Mouse (Mus musculus) cerebellum, postnatal 36 days (tissue): Measurements from ENCODE around the gene Hnrnpf.

Experiments used
- DNase-seq, 2 experiments: peaks; one replicate each; pipeline ENCODE4 v3.0.0; 2021 to 2022; ENCODE audit warnings: mixed read lengths in 2 of 2

The Hnrnpf gene

GRCm38 (mm10) chr6:117892386-117892785 lies 7.7 kb upstream of the Hnrnpf start:
- DNase-seq = no peak

GRCm38 (mm10) chr6:117893435-117893834 lies 6.7 kb upstream of the Hnrnpf start:
- no peak for DNase-seq

- no peak for DNase-seq
Observed at GRCm38 (mm10) chr6:117897800-117898199, 2.3 kb upstream of the Hnrnpf start.

- DNase-seq = no peak
Observed at GRCm38 (mm10) chr6:117901510-117902402, 1.6 kb downstream of the Hnrnpf start.

DNA sequence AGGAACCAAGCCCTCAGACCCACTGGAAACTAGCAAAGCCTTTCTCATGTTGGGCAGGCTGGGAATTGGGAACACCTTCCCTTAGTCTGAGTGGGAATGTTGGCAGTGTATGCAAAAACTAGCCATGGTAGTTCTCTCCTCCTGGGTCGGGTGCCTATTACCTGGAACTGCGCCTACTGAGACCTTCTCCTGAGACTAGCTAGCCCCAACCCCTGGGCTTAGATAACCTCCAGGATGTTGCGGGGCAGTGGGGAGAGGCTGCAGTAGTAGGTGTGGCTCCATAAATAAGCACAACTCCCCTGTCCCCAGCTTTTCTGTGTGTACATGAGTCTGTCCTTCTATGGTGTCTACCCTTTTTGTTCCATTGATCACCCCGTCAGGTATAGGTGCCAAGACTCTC lies 2.4 kb downstream of the Hnrnpf start:
- no peak for DNase-seq

DNA sequence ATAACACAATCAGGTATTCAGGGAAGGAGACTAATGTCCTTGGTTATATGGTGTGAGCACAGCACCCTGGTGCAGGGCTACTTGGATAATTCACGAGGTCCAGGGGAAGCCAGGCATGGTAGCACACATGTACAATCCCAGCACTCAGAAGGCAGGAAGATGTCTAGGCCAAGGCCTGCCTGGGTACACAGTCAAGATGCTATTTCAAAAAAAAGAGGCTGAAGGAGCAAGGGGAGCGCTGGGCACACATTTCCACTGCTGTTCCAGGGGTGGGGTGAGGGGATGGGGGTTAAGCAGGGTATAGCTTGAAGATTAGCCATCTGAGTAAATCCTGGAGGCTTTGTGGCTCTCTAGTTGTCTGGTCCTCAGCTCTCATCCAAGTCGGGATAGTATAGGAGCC lies 3.7 kb downstream of the Hnrnpf start:
- no peak for DNase-seq

DNA sequence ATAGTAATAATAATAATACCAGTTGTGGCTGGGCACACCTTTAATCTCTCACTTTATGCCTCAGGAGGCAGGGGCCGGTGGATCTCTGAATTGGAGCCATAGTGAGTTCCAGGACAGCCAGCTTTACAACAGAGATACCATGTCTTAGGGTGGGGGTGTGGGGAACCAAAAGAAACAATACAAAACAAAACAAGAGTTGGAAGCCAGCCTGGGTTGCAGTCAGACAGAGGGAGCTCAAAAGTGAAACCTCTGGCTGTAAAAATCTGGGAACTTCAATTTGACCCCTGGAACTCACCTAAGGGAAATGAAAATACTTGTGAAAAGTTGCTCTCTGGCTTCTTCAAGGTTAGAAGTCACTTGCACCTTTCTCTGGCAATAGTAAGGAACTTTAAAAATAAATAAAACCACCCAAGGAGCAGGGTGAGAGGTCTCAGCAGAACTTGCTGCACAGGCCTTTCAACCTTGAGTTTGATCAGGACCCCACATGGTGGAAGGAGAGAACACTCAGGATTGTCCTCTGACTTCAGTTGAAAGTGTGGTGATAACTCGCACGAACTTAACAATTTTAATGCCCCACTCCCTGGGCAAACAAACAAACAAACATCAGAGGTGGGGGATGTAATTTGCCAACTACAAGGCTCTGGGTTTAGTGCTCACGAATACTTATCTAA lies 5.3 kb downstream of the Hnrnpf start:
- DNase-seq = no peak

DNA sequence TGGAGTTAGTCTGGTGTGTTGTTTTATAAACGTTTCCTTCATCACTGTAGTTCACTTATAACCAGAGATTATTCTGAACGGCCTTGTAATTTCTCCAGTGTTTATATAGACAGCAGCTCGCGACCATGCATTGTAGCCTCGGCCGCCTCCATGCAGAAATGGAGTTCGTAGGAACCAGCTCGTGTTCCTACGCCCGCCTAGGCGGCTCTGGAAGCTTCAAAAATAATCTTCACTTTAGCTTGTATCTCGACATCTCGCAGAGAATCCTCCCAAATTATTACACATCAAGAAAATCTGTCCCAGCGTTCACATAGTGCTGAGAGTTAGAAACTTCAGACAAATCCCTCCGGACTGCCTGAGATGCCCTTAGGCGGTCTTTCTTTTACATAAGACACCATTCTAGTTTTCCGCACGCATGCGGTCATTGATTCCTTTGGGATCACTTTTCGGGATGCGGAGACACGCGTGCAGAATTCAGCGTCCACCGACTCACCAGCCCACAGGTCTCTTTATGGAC lies 5.9 kb downstream of the Hnrnpf start:
- DNase-seq = peak; percentile 41 to 72

GRCm38 (mm10) chr6:117906590-117907271 lies 6.6 kb downstream of the Hnrnpf start:
- peak; percentile 94 to 96 for DNase-seq

DNA sequence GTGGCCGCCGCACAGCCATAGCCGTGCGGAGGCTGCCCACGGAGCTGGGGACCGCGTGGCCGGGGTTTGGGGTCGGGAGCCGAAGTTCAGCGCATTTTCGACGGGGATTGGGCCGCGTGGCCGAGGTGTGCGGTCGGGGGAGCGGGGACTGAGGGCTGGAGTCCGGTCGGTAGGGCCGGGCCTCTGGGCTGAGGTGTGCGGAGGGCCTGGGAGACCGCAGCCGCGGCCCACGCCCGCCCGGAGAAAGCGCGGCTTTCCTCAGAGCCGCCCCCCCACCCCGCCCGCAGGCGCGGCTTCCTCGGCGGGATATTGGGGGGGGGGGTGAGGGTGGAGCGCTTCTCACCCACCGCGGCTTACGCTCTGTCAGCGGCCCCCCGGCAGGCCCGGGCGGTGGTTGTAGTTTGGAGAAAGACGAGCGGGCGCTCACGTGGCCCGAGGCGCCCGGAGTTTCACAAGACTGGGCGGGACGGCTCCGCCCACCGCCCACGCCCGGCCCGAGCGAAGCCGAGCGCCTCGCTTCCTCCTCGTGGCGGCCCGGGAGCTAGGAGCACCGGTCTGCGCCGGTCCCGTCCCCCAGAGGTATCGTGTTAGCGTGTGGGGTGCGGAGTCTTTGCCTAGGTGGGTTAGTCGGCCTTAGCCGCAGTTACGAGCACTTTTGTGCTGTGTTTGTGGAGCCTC lies 7.3 kb downstream of the Hnrnpf start:
- DNase-seq = peak; percentile 38 to 57

- peak; percentile 14 to 20 for DNase-seq
Observed at GRCm38 (mm10) chr6:117907979-117908355, 7.8 kb downstream of the Hnrnpf start.

GRCm38 (mm10) chr6:117908424-117908900 lies 8.3 kb downstream of the Hnrnpf start:
- no peak for DNase-seq

DNA sequence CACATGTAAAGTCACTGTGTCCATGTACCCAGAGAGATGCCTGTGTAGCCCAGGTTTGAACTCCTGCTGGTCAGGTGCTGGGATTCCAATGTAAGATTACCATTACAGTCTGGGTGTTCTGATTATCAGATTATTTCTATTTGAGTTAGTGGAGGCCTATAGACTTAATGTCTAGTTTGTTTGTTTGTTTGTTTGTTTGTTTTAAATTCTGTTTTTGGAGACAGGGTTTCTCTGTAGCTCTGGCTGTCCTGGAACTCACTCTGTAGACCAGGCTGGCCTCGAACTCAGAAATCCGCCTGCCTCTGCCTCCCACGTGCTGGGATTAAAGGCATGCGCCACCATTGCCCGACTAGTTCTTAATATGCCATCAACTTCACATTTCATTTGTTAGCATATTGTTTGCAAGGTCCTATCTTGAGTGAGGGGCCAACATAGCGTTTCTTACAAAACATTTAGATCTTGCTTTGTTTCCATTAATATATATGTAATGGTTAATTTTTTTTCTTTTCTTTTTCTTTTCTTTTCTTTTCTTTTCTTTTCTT lies 10.1 kb downstream of the Hnrnpf start:
- no peak for DNase-seq

- no peak for DNase-seq
Observed at GRCm38 (mm10) chr6:117914541-117914940, 14.4 kb downstream of the Hnrnpf start.

- DNase-seq = no peak
Observed at GRCm38 (mm10) chr6:117916205-117916736, 16.1 kb downstream of the Hnrnpf start.

- peak; percentile 76 for DNase-seq
Observed at GRCm38 (mm10) chr6:117916737-117917426, 16.8 kb downstream of the Hnrnpf start.

DNA sequence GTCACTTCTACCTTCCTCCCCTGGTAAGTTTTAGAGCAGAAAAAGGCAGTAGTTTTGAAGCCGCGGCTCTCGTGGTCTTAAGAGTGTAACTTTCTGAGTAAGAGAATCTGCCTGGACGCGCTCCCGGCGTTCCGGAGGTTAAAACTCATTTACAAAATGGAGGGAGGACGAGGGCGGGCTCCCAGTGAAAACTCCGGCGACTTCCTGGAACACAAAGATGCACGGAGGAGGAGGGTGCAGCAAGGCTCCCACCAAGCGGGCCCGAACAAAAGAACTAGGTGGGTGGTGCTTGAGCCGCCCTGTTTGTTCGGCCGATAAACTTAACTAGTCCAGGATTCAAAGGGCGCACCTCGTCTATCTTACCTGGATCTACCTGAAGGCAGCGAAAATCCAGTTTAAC lies 17.5 kb downstream of the Hnrnpf start:
- peak; percentile 41 to 43 for DNase-seq

- no peak for DNase-seq
Observed at GRCm38 (mm10) chr6:117918043-117918442, 17.9 kb downstream of the Hnrnpf start.

DNA sequence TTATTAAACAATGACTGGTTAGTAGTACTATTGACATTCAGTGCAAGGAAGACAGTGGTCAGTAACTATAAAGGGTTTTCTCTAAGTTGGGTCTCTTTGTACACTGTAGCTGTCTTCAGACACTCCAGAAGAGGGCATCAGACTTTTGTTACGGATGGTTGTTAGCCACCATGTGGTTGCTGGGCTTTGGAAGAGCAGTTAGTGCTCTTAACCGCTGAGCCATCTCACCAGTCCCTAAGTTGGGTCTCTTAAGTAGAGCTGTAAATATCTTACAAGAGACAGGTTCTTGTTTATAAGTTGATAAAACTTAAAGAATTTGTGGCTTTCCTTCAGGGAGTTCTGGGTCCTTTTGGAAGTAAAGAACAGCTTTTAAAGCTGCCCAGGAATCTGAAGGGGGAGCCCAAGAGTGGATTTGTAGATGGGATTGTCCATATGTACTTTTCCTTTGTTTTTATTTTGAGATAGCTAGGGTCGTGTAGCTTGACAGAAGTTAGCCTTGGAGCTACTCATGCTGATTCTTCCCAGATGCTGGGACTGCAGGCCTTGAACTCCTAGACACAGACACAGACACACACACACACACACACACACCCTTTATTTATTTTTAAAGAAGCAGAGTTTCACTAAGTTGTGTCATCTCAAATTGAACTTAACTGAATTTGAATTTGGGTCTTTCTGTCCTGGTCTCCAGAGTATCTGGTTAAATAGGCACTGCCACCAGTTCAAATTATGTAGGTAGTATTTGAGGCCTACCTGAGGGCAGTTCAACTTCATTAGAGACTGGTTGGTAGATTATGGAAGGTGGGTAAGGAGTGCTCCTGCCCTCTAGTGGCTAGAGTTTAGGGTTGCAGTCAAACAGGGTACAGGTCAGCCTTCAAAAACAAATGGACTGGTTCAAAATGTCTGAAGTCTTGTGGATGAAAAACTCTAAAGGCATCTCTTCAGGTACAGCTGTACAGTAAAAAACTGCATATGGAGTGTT lies 20.8 kb downstream of the Hnrnpf start:
- DNase-seq = peak in 1 of 2 experiments; percentile 42

- no peak for DNase-seq
Observed at GRCm38 (mm10) chr6:117922041-117922440, 21.9 kb downstream of the Hnrnpf start.
